Mouse (Mus musculus): ENCODE data around the gene Dock7. TPM values are rescaled to one million over a fixed set of nuclear protein-coding genes. Genes with fewer than 3 reads are reported as not detected.

The Dock7 gene
- polyA plus RNA-seq, 1 experiment from 2014 or later = 38.9 TPM

GRCm38 (mm10) chr4:99115797-99116196 lies 4.9 kb downstream of the Dock7 start:
- H3K36me3 ChIP-seq (ENCODE audit: insufficient read depth, low read length) = no peaks in the 10 kb centered on the region
- H3K27me3 ChIP-seq (ENCODE audit: insufficient read depth, low read length) = no peaks in the 10 kb centered on the region
- WGBS = 64% methylated on average over 9 of the region's 9 CpGs
- H3K9ac ChIP-seq (ENCODE audit: low read depth, low read length) = no peak overlapping the region
- ATAC-seq (replicated peaks; ENCODE audit: low FRiP score, low read depth) (no peak), DNase-seq (ENCODE audit: low spot score) (no peak)
- peak overlapping the region; percentile 39; the same call in 1 of the 2 replicates for H3K27ac ChIP-seq
- TF ChIP-seq CTCF (IDR thresholded peaks at IDR 0.05; ENCODE audit: low read depth) = no peak
- no peak overlapping the region for H3K4me3 ChIP-seq (replicated peaks; ENCODE audit: low read depth, low read length)
- peaks cover 11% of the 10 kb centered on the region; the same call in 1 of the 2 replicates for H3K4me1 ChIP-seq (replicated peaks; ENCODE audit: insufficient read depth, low read length)
- no peak overlapping the region for H3K4me2 ChIP-seq (ENCODE audit: low read length)
- no peaks in the 10 kb centered on the region for H3K9me3 ChIP-seq (replicated peaks; ENCODE audit: low read length)

DNA sequence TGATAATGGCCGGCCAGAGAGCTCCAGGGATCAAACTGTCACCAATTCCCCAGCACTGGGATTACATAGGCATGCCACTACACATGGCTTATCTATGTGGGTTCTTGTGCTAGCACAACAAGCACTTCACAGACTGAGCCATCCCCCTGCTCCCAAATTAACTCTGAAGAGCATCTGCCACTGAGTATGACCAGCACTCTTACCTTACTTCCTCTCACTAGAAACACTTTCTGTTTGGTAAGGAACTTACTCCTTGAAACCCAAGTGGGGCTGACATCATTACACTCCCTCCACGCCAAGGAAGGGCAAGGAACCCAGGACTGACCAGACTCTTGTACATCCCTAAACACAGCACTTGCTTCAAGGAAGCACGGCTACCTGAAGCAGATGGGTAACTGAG lies 9.0 kb downstream of the Dock7 start:
- H3K27ac ChIP-seq = no peak overlapping the region
- no peak for TF ChIP-seq CTCF (IDR thresholded peaks at IDR 0.05; ENCODE audit: low read depth)
- no peaks in the 10 kb centered on the region for H3K9me3 ChIP-seq (replicated peaks; ENCODE audit: low read length)
- no peaks in the 10 kb centered on the region for H3K36me3 ChIP-seq (ENCODE audit: insufficient read depth, low read length)
- H3K27me3 ChIP-seq (ENCODE audit: insufficient read depth, low read length) = no peaks in the 10 kb centered on the region
- H3K4me2 ChIP-seq (ENCODE audit: low read length) = no peak overlapping the region
- H3K4me3 ChIP-seq (replicated peaks; ENCODE audit: low read depth, low read length) = no peak overlapping the region
- no peak overlapping the region for H3K9ac ChIP-seq (ENCODE audit: low read depth, low read length)
- 81% methylated on average over 3 of the region's 3 CpGs for WGBS
- peaks cover 14% of the 10 kb centered on the region; the same call in 1 of the 2 replicates for H3K4me1 ChIP-seq (replicated peaks; ENCODE audit: insufficient read depth, low read length)
- DNase-seq (ENCODE audit: low spot score) = no peak
- 0 out of 2 replicates have a peak, but pooled peaks have one; percentile 12 for ATAC-seq (replicated peaks; ENCODE audit: low FRiP score, low read depth)

- WGBS = 78% methylated on average over 4 of the region's 4 CpGs
- Histone ChIP-seq H3K4me2 (ENCODE audit: low read length) (no peak overlapping the region), H3K9me3 (replicated peaks; ENCODE audit: low read length) (no peaks in the 10 kb centered on the region), H3K27ac (no peak overlapping the region), H3K36me3 (ENCODE audit: insufficient read depth, low read length) (no peaks in the 10 kb centered on the region), H3K9ac (ENCODE audit: low read depth, low read length) (no peak overlapping the region), H3K4me3 (replicated peaks; ENCODE audit: low read depth, low read length) (no peak overlapping the region), H3K27me3 (ENCODE audit: insufficient read depth, low read length) (no peaks in the 10 kb centered on the region), H3K4me1 (replicated peaks; ENCODE audit: insufficient read depth, low read length) (peaks cover 11% of the 10 kb centered on the region; the same call in 1 of the 2 replicates)
- ATAC-seq (replicated peaks; ENCODE audit: low FRiP score, low read depth) (no peak), DNase-seq (ENCODE audit: low spot score) (no peak)
- no peak for TF ChIP-seq CTCF (IDR thresholded peaks at IDR 0.05; ENCODE audit: low read depth)
These were observed 11.9 kb downstream of the Dock7 start for GRCm38 (mm10) chr4:99108817-99109216.

DNA sequence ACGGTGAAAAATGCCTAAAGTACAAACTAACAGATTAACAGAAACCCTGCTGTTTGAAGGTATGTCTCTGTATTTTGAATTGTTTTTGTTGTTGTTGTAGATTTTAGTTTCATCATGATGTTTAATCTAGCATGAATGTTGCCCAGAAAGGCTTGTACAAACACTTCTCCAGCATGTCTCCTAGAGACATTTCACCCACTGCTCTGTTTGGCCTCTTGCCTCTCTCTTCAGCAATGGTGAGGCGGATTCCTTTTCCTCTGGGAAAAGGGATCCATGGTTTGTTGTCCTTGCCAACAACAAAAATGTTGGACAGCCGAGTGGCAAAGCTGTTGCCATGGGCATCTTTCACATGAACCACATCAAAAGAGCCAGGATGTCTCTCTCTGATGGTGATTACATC lies 17.9 kb downstream of the Dock7 start:
- no peak overlapping the region for H3K9ac ChIP-seq (ENCODE audit: low read depth, low read length)
- 77% methylated on average over 3 of the region's 3 CpGs for WGBS
- no peak for TF ChIP-seq CTCF (IDR thresholded peaks at IDR 0.05; ENCODE audit: low read depth)
- H3K4me3 ChIP-seq (replicated peaks; ENCODE audit: low read depth, low read length) = no peak overlapping the region
- H3K27me3 ChIP-seq (ENCODE audit: insufficient read depth, low read length) = no peaks in the 10 kb centered on the region
- no peaks in the 10 kb centered on the region for H3K36me3 ChIP-seq (ENCODE audit: insufficient read depth, low read length)
- H3K9me3 ChIP-seq (replicated peaks; ENCODE audit: low read length) = no peaks in the 10 kb centered on the region
- DNase-seq (ENCODE audit: low spot score) (no peak), ATAC-seq (replicated peaks; ENCODE audit: low FRiP score, low read depth) (no peak)
- H3K27ac ChIP-seq = no peak overlapping the region
- no peak overlapping the region for H3K4me2 ChIP-seq (ENCODE audit: low read length)
- H3K4me1 ChIP-seq (replicated peaks; ENCODE audit: insufficient read depth, low read length) = peaks cover 7% of the 10 kb centered on the region; the same call in 1 of the 2 replicates

GRCm38 (mm10) chr4:99100724-99101123 lies 20.0 kb downstream of the Dock7 start:
- WGBS = 85% methylated on average over 7 of the region's 7 CpGs
- Histone ChIP-seq H3K4me3 (replicated peaks; ENCODE audit: low read depth, low read length) (no peak overlapping the region), H3K4me2 (ENCODE audit: low read length) (no peak overlapping the region), H3K27me3 (ENCODE audit: insufficient read depth, low read length) (no peaks in the 10 kb centered on the region), H3K27ac (no peak overlapping the region), H3K9ac (ENCODE audit: low read depth, low read length) (no peak overlapping the region), H3K4me1 (replicated peaks; ENCODE audit: insufficient read depth, low read length) (no peaks in the 10 kb centered on the region), H3K36me3 (ENCODE audit: insufficient read depth, low read length) (no peaks in the 10 kb centered on the region), H3K9me3 (replicated peaks; ENCODE audit: low read length) (no peaks in the 10 kb centered on the region)
- DNase-seq (ENCODE audit: low spot score) (no peak), ATAC-seq (replicated peaks; ENCODE audit: low FRiP score, low read depth) (no peak)
- TF ChIP-seq CTCF (IDR thresholded peaks at IDR 0.05; ENCODE audit: low read depth) = no peak

- no peak for TF ChIP-seq CTCF (IDR thresholded peaks at IDR 0.05; ENCODE audit: low read depth)
- WGBS = 85% methylated on average over 3 of the region's 3 CpGs
- Histone ChIP-seq H3K27me3 (ENCODE audit: insufficient read depth, low read length) (no peaks in the 10 kb centered on the region), H3K9ac (ENCODE audit: low read depth, low read length) (no peak overlapping the region), H3K36me3 (ENCODE audit: insufficient read depth, low read length) (0 out of 2 replicates have a peak, but pooled peaks cover 9% of the 10 kb centered on the region), H3K27ac (no peak overlapping the region), H3K4me2 (ENCODE audit: low read length) (no peak overlapping the region), H3K4me3 (replicated peaks; ENCODE audit: low read depth, low read length) (no peak overlapping the region), H3K4me1 (replicated peaks; ENCODE audit: insufficient read depth, low read length) (peaks cover 12% of the 10 kb centered on the region; the same call in 1 of the 2 replicates), H3K9me3 (replicated peaks; ENCODE audit: low read length) (no peaks in the 10 kb centered on the region)
- DNase-seq (ENCODE audit: low spot score) (no peak), ATAC-seq (replicated peaks; ENCODE audit: low FRiP score, low read depth) (no peak)
These were observed 28.9 kb downstream of the Dock7 start for GRCm38 (mm10) chr4:99091777-99092176.
